Mouse (Mus musculus): Measurements from ENCODE around the gene Mycbp.
"Not testable (repeated sequence)": the region's sequence is repeated elsewhere in the genome, so short reads cannot be mapped to it uniquely, and the experiment has no call there.

The Mycbp gene

DNA sequence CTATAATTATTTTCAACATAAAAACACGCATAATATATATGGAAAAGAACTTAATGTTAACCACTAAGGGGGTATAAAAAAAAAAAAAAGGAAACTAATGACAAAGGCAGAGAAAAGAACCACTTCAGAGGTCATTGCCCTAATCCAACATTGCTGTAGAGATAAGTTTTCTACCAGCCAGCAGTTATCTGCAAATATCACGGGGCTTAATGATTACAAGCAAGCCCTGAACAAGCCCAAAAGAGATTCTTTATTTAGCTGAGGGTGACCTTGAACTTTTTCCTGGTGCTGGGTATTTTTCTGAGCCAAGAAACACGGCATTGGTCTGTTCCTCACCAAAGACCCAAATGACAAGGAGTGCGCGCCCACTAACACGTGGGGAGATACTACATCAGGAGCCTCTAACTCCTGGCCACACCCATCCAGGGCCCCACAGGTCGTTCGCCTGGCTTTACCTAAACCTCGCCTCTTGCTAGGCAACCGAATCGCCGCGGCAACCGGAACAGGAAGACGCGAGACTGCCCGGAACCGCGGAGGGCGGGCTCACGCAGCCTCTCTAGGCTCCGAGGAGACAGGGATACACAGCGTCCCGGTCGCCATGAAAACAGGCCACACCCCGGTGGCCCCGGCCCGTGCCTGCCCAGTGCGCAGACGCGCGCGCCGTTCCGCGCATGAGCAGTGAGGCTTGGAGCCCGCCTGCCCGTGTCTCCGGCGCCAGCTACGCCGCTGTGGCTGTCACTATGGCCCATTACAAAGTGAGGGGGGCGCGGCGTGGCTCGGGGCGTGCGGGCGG, at the start of gene Mycbp:
Gene Mycbp, plus strand, starts transcription at position 500 of the 793 bp plus-strand sequence.
- peak; percentile 99 for DNase-seq

DNA sequence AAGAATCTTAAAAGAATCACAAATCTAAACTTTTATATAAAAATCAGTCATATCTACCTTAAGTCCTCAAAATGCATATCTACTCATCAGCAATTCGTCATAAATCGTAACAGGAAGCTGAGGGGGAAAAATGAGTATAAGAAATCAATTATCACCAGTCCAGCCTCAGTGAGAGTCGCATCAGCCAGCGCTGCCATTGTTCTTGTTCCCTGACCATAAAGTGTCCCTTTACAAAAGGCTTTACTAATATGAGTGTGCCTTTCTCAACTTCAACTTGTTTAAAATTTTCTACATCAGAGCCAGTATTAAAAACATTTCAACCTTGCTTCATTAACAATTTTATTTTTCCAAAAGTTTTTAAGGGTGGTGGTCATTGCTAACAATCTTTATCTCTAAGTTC, 47.7 kb upstream of the Mycbp start:
- DNase-seq: peak; percentile 46

DNA sequence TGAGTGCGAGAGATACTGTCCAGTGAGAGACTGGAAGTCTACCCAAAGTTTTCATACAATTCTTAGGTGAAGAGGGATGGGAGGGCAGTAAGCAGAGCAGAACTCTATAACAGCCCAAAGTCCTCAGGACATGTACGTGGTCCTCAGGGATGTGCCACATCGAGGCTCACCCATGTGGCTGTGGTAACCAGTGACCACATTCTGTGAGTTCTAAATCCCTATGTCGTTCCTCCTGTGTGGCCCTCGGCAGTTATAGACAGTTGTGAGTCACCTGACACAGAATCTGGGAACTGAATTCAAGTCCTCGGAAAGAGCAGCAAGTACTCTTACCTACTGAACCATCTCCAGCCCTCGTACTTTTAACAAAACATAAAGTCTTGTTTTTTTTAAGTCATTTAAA, 46.5 kb upstream of the Mycbp start:
- no peak for DNase-seq

DNA sequence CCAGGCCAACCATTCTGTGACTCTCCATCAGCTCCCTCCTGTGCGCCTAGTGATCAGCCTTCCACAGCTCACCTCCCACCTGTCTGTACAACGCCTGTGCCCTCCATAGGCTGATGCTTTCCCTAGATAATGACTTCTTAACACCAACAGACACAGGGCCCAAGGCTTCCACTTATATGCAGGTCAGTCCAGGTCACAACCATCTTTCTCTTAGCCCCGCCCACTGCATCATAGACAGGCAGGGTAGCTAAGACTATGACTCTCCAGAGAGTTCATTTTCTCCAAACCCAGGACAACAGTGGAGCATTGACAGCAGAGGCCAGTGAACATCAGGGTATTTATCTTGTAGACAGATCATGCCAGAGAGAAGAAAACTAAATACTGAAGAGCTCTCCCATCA, 45.3 kb upstream of the Mycbp start, which contains the start of gene 4933427I04Rik:
Gene 4933427I04Rik, plus strand, starts transcription at position 301 of the 400 bp plus-strand sequence.
- DNase-seq: no peak

DNA sequence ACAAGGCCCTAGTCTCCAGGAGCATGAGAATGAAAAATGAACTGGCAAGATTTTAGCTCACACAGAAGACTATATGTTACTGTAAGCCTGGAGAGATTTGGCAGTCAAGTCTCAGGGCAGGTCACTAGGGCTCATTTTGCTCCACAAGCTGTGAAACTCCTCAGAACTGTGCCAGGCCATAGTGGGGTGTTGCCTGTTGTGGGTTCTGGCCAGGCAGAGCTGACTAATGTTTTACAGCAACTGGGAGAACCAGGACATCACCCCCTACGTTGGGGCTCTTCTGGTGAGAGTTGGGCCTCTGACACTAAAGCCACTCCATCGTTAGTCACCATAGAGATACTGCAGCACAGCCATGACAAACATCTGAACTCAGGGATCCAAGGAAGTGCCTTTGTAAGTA, 44.8 kb upstream of the Mycbp start:
- DNase-seq: no peak

DNA sequence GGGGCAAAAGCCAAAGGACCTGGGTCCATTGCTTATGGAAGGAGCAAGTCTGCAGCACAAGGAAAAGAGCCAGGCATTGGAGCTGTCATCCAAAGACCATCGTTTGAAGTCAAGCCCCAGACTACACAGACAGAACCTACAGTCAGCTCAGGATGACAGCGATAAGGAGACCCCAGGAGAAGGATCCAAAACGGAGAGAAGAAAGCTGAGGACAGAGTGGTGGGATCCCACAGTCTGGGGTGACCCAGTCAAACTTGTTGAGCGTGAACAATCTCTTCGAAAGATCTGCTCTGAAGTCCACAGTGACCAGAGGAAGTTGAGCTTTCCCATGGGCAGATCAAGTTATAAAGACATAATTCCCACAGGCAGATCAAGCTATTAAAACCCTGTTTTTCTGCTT, 44.0 kb upstream of the Mycbp start:
- no peak for DNase-seq

DNA sequence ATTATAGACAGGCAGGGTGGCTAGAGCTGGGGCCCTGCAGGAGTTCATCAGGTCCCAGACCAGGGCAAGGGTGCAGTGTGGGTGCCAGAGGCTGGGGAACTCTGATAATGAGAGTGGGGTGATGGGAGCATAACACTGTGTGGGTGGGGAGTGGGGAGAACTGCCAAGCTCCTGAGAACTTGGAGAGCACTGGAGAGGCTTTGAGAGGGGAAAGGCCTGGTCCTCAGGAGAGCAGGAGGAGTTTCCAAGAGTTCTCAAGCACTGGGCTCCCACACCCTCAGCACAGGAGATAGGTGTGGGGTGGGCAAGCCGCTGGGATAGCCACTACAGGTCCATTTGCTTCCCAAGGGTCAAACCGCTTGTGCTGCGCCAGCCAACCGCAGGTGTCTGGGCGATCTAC, 10.9 kb upstream of the Mycbp start:
- no peak for DNase-seq

DNA sequence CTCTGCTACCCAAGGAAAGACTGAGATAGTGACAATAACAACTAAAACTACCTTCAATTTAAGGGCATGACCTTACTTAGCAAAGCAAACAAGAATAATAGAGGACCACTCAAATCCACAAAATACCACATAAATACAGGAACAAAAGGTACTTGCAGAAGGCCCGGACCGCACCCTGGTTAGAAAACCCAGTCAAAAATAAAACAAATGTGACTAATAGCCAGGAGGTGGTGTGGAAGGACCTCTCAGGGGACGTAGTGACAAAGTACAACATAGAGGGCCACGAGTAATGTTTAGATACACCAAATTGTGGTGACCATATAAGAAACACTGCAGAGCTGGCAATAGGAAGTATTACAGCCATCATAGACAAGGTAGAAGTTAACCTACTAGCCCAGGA, 10.3 kb upstream of the Mycbp start:
- no peak for DNase-seq

DNA sequence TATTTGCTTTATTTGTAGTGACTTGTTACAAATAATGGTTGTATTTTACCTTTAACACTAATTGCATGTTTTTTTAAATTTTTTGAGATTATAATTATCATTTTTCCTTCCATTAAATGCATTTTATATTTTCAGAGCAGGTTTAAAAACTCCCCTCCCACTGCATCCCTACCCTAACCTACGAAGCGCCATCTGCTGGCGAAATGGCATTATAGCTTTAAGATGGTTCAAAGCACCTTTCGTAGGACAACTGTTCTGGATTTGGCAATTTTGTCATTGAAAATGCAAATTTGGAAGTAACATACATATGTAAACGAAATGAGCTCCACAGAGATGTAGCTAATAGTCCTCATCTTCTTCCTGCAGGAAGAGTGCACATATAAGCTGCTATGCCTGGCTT, 5.9 kb upstream of the Mycbp start:
- DNase-seq: peak; percentile 68

DNA sequence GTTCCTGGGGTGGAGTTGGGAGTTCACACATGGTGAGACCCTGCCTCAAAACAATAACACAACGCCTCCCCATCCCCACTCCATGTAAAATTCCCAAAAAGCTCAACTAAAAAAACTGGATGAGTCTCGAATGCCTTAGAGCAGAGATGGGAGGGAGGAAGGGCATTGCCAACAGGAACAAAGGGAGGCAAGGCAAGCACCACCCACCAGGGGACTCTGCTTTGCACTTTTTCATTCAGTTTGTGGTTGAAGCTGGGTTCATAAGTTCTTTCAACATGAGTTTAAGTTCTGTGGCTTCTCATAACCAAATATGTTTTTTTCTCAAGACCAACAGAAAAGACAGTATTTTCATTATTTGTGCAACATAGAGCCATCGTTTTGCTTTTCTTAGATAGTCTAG, 1.2 kb upstream of the Mycbp start:
- DNase-seq: no peak

DNA sequence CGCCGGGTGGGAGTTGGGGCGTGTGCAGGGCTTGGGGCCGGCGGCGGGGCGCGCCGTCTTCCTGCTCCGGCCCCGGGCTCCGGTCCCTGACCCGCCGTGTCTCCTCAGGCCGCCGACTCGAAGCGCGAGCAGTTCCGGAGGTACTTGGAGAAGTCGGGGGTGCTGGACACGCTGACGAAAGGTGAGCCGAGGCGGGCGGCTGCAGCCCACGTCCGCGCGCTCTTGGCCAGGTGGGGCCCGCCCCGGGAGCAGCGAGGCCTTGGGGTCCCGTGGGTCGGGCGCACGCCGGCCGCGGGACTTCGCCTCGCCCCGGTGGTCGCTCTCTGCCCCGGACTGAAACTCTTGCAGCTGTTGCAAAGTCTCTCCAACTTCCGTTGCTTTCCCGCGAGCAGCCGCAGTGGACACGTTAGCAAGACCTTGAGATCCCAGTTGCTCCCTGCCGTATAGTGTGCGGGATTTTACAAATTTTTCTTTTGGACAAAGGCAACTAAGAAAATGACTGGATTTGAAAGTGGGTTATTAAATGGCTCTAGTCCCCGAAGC, 565 bp downstream of the Mycbp start:
- no peak for DNase-seq

DNA sequence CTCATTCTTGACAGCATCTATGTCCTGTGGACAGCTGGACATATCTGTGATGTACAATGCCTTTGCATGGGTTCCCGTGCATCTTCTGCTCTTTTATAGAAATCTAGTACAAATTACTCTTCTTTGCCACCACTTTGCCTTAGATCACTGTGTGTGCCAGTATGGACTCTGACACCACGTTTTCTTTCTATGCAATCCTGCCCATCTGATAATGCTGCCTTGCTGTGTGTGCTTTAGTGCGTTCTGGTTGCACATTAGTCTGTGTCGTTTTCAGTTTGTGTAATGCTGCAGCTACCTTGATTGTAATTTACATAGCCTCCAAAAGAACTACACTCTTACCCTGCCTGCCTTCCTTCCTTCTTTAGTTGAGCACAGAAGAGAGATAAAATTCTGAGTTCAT, 6.9 kb downstream of the Mycbp start:
- DNase-seq: no peak

DNA sequence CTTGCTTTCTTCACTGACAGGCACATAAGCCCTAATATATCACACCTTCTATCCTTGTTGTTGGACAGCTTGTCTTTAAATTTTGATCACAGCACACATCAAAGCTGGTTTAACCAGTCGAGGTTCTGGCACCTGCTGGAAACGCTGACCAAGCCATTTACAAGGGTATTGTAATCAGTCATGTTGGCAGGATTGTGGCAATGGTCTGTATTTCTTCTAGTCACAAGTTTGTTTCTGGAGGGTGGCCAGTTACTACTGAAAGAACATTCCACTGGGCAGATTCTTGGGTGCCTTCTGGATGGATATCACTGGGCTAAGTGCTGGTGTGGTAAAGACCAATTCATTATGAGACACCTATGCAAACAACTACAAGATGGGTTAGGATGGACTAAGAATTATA, 7.8 kb downstream of the Mycbp start:
- DNase-seq: no peak

DNA sequence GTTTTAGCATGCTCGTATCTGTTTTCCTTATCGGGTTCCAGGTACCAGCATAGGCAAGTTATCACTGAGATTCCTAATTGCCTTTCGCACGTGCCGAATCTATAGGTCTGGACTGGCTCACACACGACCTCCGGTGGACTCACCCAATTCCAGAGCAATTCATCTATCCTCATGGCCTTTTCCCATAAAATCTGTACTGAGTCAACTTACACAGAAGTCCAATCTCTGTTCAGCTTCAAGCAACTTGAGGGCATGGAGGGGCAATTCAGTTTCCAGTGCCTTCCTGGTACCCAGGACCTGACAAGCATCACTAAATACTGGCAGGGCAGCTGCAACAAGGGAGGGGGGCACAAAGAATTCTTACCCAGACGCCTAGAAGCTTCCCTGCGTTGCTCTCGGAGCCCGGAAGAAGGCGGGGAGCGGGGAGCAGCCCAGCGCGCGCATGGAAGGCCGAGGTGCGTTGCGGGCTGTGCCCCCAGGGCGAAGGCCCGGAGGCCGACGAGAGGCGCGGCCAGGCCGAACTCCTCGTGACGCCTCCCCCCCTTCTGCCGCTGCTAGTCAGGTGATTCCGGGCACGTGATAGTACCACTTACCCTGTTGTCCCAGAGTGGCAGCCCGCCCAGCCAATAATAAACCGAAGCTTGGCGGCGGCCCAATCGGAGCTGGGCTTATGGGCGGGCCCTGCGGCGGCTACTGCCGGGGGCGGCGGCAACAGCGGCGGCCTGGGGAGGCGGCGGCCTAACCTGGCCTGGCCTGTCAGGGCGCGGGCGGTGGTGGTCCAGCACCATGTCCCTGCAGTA, 12.3 kb downstream of the Mycbp start, which contains the start of gene Rragc:
Gene Rragc, plus strand, starts transcription at position 699 of the 800 bp plus-strand sequence.
- peak; percentile 99 for DNase-seq

DNA sequence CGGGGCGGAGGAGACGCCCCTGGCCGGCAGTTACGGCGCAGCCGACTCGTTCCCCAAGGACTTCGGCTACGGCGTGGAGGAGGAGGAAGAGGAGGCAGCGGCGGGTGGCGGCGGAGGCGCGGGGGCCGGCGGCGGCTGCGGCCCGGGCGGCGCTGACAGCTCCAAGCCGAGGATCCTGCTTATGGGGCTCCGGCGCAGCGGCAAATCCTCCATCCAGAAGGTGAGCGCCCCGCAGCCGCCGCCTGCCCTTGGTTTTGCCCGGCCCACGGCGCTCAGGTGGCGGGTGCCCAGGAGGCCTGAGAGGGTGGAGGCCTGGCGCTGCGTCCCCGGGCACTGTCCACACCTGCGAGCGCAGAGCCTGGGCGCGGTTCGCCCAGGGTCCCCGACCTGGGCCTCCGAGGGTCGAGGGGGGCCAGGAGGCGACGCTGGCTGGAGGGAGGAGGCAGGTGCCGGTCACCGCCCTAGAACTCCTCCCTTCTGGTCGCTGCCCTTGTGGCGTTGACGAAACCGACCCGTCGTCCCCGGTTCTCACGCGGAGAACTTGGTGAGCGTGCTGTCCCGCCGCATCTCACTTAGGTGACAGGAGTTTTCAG, 13.0 kb downstream of the Mycbp start, which contains the start of gene 4930535I16Rik:
Gene 4930535I16Rik, minus strand, starts transcription at position 475 of the 593 bp plus-strand sequence.
- no peak for DNase-seq

DNA sequence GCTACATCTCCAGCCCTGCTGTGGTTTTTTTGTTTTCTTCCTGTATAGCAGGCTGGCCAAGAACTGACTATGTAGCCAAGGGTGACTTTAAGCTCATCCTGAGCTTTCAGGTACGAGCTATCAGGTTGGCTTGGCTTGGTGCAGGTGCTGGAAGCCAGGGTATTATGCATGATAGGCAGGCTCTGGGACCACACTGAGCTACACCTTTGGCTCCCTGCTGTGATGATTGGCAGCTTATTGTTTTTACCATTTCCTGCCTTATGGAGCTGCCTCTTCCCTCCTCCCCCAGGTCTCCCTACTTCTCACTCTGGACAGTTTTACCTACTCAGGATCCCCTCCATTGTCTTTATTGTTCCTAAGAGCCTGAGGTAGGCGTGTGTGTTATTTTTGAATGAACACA, 14.2 kb downstream of the Mycbp start:
- DNase-seq: no peak

DNA sequence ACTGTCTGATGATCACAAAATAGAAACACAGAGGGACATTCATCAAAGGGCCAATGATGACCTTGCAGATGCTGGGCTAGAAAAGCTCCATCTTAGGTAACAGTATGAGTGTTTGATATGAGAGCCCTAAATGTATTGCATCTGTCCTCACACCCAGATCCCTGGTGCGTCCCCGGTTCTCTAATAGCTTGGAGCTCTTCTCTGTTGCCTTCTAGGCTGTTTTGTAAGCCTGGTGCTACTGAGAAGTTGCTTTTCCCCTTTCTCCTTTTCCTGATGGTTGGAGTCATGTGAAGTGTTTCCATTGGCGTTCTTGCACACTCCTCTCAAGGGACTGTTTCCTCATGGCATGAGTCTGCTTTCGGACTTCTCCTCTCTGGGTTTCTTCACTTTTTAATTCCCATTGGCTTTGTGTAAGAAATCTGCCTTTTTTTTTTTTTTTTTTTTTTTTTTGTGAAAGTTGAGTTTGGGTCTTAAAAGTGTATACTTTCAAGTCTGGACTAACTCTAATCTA, 16.5 kb downstream of the Mycbp start:
- no peak for DNase-seq

DNA sequence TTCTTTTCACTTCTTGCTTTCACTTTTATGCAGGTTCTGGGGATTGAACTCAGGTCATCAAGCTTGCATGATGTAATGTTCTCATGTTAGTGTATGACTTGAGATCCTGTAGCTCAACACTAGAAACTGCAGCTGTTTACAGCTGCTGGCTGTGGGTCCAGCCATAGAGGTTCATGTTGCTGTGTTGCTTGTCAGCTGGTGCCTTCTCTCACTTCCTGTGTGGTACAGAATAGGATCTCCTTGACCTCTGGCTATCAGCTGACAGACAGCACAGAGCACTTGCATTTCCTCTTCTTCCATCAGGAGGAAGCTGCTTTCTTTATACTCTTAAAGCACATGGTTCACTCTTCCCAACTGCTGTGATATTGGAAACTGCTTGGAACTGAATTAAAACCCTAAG, 23.3 kb downstream of the Mycbp start:
- DNase-seq: no peak

DNA sequence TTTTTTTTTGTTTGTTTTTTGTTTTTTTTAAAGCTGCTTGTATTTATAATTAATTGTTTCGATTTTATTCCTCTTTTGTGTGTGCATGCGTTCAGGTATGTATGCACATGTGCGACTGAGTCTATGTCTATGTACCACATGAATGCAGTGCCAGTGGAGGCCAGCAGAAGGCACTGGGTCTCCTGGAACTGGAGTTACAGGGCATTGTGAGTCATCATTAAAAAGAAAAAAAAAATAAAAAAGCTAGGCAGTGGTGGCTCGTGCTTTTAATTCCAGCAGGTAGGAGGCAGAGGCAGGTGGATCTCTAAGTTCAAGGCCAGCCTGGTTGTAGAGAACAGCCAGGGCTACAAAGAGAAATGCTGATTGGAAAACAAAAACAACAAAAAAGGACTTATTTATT, 25.4 kb downstream of the Mycbp start:
- DNase-seq: no peak

DNA sequence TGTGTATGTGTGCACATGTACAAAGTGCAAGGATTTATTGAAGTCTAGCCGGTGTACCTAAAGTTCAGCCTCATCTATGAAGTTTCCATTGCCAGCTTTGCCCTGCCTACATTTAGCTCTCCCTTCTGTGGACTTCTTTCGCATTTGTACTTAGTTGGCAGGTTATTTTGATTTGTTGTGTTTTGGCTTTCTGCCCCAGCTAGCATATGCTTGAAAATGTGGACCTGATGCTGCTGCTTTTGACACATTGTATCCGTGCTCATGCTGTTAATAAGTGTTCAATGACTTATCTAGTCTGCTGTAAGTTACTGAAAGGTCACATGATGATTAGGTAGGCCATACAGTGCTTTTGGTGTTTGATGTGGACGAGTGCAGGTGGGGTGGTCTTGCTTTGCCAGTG, 29.7 kb downstream of the Mycbp start:
- DNase-seq: no peak

DNA sequence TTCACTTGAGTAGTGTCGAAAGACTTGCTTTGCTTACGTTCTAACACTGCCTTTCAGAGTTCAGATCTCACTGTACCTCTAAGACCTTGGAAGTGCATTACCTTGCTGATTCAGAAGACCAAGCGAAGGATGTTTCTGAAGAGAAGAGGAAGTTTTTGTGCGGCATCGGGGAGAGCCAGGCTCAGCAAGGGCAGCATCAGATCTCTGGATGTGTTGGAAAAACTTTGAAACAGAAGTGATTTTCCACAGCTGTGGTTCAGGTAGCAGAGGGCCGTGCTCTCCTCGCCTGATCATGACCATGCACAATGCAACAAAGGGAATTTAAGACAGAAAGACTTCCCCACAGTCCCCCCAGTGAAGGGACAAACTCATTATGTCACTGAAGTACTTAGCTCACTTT, 31.4 kb downstream of the Mycbp start:
- no peak for DNase-seq

DNA sequence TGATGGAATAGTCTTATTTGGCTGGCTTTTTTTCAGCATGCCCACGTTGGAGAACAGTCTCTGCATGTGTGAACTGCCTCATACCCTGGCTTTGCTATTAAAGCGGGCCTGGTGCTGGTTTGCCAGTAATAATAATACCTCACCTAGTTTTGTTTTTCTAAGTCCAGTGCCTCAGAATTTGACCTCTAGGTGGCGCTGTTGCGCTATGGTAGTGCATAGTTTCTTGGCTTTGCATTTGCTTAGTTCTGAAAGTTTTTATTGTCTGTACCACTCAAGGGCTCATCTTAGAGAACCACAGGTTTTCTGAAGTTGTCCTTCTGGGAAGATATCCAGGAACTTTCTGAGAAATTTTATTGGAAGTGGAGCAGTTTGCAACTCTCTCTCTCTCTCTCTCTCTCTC, 35.2 kb downstream of the Mycbp start:
- peak; percentile 85 for DNase-seq

DNA sequence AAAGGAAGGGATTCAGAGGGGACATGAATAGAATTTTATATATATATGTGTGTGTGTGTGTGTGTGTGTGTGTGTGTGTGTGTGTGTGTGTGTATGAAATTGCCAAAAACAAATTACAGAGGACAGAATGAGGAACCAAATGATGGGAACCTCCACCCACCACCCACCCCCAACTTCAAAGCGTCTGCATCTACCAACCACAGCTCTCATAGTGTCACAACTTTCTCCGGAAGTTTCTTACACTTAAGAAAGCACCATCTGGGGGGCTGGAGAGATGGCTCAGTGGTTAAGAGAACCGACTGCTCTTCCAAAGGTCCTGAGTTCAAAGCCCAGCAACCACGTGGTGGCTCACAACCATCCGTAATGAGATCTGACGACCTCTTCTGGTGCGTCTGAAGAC, 36.2 kb downstream of the Mycbp start:
- not testable (repeated sequence) for DNase-seq
